Mouse (Mus musculus) neural tube, embryonic 15.5 days (tissue): ENCODE data around the gene Rras. TPM values are rescaled to one million over a fixed set of nuclear protein-coding genes. Genes with fewer than 3 reads are reported as not detected.

Experiments used
- ATAC-seq: fragments of 200-750 bp; cut with Nextera tagmentation; 2 replicates; pipeline ENCODE4 v1.8.0; 2017; ENCODE audit warnings: mild to moderate bottlenecking, moderate TSS enrichment, moderate library complexity; ENCODE audit not compliant: low FRiP score
- H3K27ac ChIP-seq: fragments of 300-500 bp; sonication (generic); replicated peaks from 2 replicates; pipeline ENCODE4 v1.5.1; 2015; ENCODE audit warnings: mild to moderate bottlenecking, inconsistent platforms
- H3K27me3 ChIP-seq: fragments of 300-500 bp; sonication (generic); replicated peaks from 2 replicates; pipeline ENCODE4 v1.6.1; 2015; ENCODE audit warnings: inconsistent platforms
- H3K36me3 ChIP-seq: fragments of 300-500 bp; sonication (generic); 2 replicates; pipeline ENCODE4 v1.6.1; 2015; ENCODE audit warnings: inconsistent platforms
- H3K4me1 ChIP-seq: fragments of 300-500 bp; sonication (generic); 2 replicates; pipeline ENCODE4 v1.6.1; 2015; ENCODE audit warnings: inconsistent platforms
- H3K4me2 ChIP-seq: fragments of 300-500 bp; sonication (generic); 2 replicates; pipeline ENCODE4 v1.6.1; 2015; ENCODE audit warnings: inconsistent platforms, mild to moderate bottlenecking, moderate library complexity
- H3K4me3 ChIP-seq: fragments of 300-500 bp; sonication (generic); replicated peaks from 2 replicates; pipeline ENCODE4 v1.5.1; 2015; ENCODE audit warnings: mild to moderate bottlenecking, inconsistent platforms
- H3K9ac ChIP-seq: fragments of 300-500 bp; sonication (generic); replicated peaks from 2 replicates; pipeline ENCODE4 v1.6.1; 2015; ENCODE audit warnings: mild to moderate bottlenecking, inconsistent platforms
- H3K9me3 ChIP-seq: fragments of 300-500 bp; sonication (generic); replicated peaks from 2 replicates; pipeline ENCODE4 v1.6.1; 2016; ENCODE audit warnings: inconsistent platforms
- WGBS: fragments of 180-500 bp; shearing (Covaris S2); methylation state at CpG from one replicate; pipeline ENCODE4 v1.1.7; 2015; ENCODE audit warnings: mixed read lengths; 5-methylcytosine and 5-hydroxymethylcytosine counted together
- polyA plus RNA-seq: library from polyadenylated mRNA; unstranded; fragments of >200 nt; fragmentation: Nextera tagmentation; extraction: Ambion mirVana; gene quantifications from 2 replicates; pipeline ENCODE4 v1.2.1, GENCODE M21; 2015

Rras gene
- polyA plus RNA-seq, 1 experiment from 2014 or later: 14.2 TPM

GRCm38 (mm10) chr7:45030857-45031256 is 13.1 kb downstream of the Rras start:
- no peak for ATAC-seq
- Histone ChIP-seq H3K9ac (no peak overlapping the region), H3K36me3 (peaks cover 88% of the 10 kb centered on the region), H3K4me3 (no peak overlapping the region), H3K4me1 (peaks cover 10% of the 10 kb centered on the region), H3K27ac (no peak overlapping the region), H3K4me2 (no peak overlapping the region), H3K9me3 (no peaks in the 10 kb centered on the region), H3K27me3 (no peaks in the 10 kb centered on the region)
- WGBS: 97% methylated on average over 8 of the region's 8 CpGs

- Histone ChIP-seq H3K4me2 (no peak overlapping the region), H3K36me3 (peaks cover 96% of the 10 kb centered on the region), H3K27me3 (no peaks in the 10 kb centered on the region), H3K9me3 (no peaks in the 10 kb centered on the region), H3K9ac (no peak overlapping the region), H3K4me3 (no peak overlapping the region), H3K27ac (no peak overlapping the region), H3K4me1 (no peaks in the 10 kb centered on the region)
- 98% methylated on average over 19 of the region's 19 CpGs for WGBS
- ATAC-seq: no peak
These were observed 16.1 kb downstream of the Rras start for GRCm38 (mm10) chr7:45033722-45034359.

DNA sequence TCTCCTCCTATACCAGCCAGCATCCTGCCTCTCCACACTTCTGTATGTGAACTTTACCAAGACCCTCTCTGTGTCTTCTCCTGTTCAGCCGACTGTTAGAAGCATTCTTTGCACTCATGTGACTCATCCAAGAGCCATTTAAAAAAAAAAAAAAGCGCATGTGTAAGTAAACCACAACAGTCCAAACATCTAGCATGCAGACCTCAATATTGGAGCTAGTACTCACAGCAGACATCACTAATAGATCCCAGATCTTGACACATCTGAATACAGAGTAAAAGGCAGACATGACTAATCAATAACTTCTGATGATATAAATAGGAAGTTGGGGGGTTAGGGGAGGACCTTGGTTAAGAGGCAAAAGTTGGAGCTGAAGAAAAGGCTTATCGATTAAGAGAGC is 17.9 kb downstream of the Rras start:
- no peak overlapping the region for H3K4me2 ChIP-seq
- H3K27ac ChIP-seq: no peak overlapping the region
- no peaks in the 10 kb centered on the region for H3K27me3 ChIP-seq
- H3K9ac ChIP-seq: no peak overlapping the region
- no peak overlapping the region for H3K4me3 ChIP-seq
- no peak for ATAC-seq
- peaks cover 96% of the 10 kb centered on the region for H3K36me3 ChIP-seq
- no peaks in the 10 kb centered on the region for H3K4me1 ChIP-seq
- H3K9me3 ChIP-seq: no peaks in the 10 kb centered on the region
- WGBS: 93% methylated on average over 3 of the region's 3 CpGs

- ATAC-seq: no peak
- no peaks in the 10 kb centered on the region for H3K9me3 ChIP-seq
- H3K9ac ChIP-seq: no peak overlapping the region
- peaks cover 96% of the 10 kb centered on the region for H3K36me3 ChIP-seq
- no peak overlapping the region for H3K4me2 ChIP-seq
- no peak overlapping the region for H3K4me3 ChIP-seq
- no peaks in the 10 kb centered on the region for H3K27me3 ChIP-seq
- H3K4me1 ChIP-seq: no peaks in the 10 kb centered on the region
- WGBS: 96% methylated on average over 11 of the region's 11 CpGs
- no peak overlapping the region for H3K27ac ChIP-seq
These were observed 18.9 kb downstream of the Rras start for GRCm38 (mm10) chr7:45036702-45037101.

DNA sequence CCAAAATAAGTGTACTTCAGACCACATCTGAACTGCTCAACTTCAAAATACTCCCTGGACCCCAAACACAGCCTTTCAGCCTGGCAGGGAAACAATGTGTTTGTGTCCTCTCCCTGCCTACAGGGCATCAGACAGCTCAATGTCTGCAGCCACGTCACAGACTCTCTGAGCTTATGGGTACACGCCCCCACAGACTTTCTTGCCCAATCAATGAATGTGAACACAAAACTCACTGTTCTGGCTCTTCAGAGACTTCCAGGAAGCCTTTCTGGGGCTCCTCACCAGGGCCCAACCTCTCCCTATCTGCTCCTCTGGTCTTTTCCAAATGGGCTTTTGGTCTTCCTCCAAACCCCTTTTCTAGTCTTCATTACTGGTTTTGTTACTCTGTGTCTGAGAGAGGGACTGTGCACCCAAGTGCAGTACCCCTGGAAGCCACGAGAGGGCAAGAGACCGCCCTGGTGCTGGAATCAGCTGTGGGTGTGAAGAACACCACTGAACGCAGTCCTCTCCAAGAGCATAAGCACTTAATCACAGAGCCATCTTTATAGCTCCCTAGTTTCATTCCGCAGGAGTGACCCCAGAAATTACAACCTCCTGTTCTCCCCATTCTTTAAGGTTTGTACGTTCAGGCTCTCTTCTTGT is 20.1 kb downstream of the Rras start:
- H3K4me2 ChIP-seq: no peak overlapping the region
- no peak for ATAC-seq

GRCm38 (mm10) chr7:45038411-45038810 is 20.6 kb downstream of the Rras start:
- H3K36me3 ChIP-seq: peaks cover 97% of the 10 kb centered on the region
- no peak overlapping the region for H3K4me3 ChIP-seq
- WGBS: 94% methylated on average over 9 of the region's 9 CpGs
- H3K4me1 ChIP-seq: no peaks in the 10 kb centered on the region
- H3K27ac ChIP-seq: no peak overlapping the region
- no peaks in the 10 kb centered on the region for H3K9me3 ChIP-seq
- H3K27me3 ChIP-seq: no peaks in the 10 kb centered on the region
- no peak overlapping the region for H3K4me2 ChIP-seq
- ATAC-seq: no peak
- H3K9ac ChIP-seq: no peak overlapping the region

More for the DNA sequence above, 20.1 kb downstream of the Rras start:
- H3K9me3 ChIP-seq: no peaks in the 10 kb centered on the region
- no peak overlapping the region for H3K4me3 ChIP-seq
- no peak overlapping the region for H3K27ac ChIP-seq
- H3K4me1 ChIP-seq: no peaks in the 10 kb centered on the region
- H3K27me3 ChIP-seq: no peaks in the 10 kb centered on the region
- peaks cover 96% of the 10 kb centered on the region for H3K36me3 ChIP-seq
- no peak overlapping the region for H3K9ac ChIP-seq
- 76% methylated on average over 7 of the region's 7 CpGs for WGBS

GRCm38 (mm10) chr7:45040851-45041250 is 23.1 kb downstream of the Rras start:
- no peak for ATAC-seq
- Histone ChIP-seq H3K9me3 (no peaks in the 10 kb centered on the region), H3K4me2 (no peak overlapping the region), H3K9ac (no peak overlapping the region), H3K4me1 (no peaks in the 10 kb centered on the region), H3K4me3 (no peak overlapping the region), H3K27me3 (no peaks in the 10 kb centered on the region), H3K36me3 (peaks cover 97% of the 10 kb centered on the region), H3K27ac (no peak overlapping the region)
- 97% methylated on average over 9 of the region's 9 CpGs for WGBS

- H3K9me3 ChIP-seq: no peaks in the 10 kb centered on the region
- H3K36me3 ChIP-seq: peaks cover 97% of the 10 kb centered on the region
- H3K27me3 ChIP-seq: no peaks in the 10 kb centered on the region
- no peak overlapping the region for H3K4me2 ChIP-seq
- H3K27ac ChIP-seq: no peak overlapping the region
- H3K9ac ChIP-seq: no peak overlapping the region
- H3K4me1 ChIP-seq: no peaks in the 10 kb centered on the region
- WGBS: 96% methylated on average over 14 of the region's 14 CpGs
- H3K4me3 ChIP-seq: no peak overlapping the region
- no peak for ATAC-seq
These were observed 25.5 kb downstream of the Rras start for GRCm38 (mm10) chr7:45043307-45043706.

DNA sequence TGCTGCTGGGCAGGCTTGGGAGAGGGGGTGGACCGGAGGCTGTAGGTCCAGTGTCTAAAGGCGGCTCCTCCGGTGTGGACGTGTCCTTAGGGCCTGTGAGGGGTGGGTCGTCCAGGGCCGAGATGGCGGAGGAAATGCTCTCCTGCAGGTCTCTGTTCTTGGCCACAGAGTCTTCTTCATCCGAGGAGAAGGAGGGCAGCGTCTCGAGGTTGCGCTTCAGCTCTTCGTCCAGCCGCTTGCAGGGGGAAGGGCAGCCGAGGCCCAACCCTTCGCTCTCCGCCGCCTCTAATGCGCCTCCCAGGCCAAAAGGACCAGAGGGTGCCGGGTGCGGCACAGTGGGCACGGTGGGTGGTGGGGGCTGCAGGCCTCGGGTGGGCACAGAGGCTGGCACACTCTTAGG is 28.0 kb downstream of the Rras start:
- Histone ChIP-seq H3K9ac (no peak overlapping the region), H3K4me2 (no peak overlapping the region), H3K4me3 (no peak overlapping the region), H3K27ac (no peak overlapping the region), H3K4me1 (peaks cover 19% of the 10 kb centered on the region), H3K36me3 (peaks cover 96% of the 10 kb centered on the region), H3K9me3 (no peaks in the 10 kb centered on the region), H3K27me3 (no peaks in the 10 kb centered on the region)
- ATAC-seq: no peak
- WGBS: 94% methylated on average over 22 of the region's 22 CpGs

GRCm38 (mm10) chr7:45046853-45047350 is 29.1 kb downstream of the Rras start:
- Histone ChIP-seq H3K27me3 (no peaks in the 10 kb centered on the region), H3K27ac (no peak overlapping the region), H3K9me3 (no peaks in the 10 kb centered on the region), H3K4me1 (peaks cover 30% of the 10 kb centered on the region), H3K9ac (no peak overlapping the region), H3K4me3 (no peak overlapping the region), H3K36me3 (peaks cover 84% of the 10 kb centered on the region), H3K4me2 (no peak overlapping the region)
- 96% methylated on average over 26 of the region's 26 CpGs for WGBS
- ATAC-seq: no peak

DNA sequence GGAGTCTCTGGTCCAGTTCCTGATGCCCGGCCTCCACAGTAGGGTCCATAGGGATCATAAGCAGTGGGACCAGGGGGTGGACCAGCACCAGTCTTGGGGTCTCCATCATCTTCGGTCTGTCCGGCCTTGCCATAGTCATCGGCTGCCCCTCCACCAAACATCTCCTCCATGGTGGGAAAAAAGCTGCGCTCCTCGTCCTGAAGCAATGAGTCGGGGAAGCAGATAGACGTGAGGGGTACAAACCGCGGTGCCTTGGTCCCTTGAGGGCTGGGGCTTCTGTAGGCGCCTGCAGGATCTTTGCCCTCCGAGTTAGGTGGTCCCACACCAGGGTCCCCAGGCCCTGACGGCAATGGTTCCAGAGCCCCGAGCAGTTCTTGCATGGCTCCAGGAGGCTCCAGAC is 29.7 kb downstream of the Rras start:
- WGBS: 96% methylated on average over 14 of the region's 14 CpGs
- Histone ChIP-seq H3K4me1 (peaks cover 33% of the 10 kb centered on the region), H3K36me3 (peaks cover 78% of the 10 kb centered on the region), H3K9ac (no peak overlapping the region), H3K27me3 (no peaks in the 10 kb centered on the region), H3K4me3 (no peak overlapping the region), H3K27ac (no peak overlapping the region), H3K9me3 (no peaks in the 10 kb centered on the region), H3K4me2 (no peak overlapping the region)
- ATAC-seq: no peak
